Mouse (Mus musculus) cerebellum, postnatal 10 days (tissue): ENCODE measurements around the gene Ica1l.
A peak's percentile ranks its signal among the peaks of the same experiment; 100 is the strongest.
"Not testable (repeated sequence)": the region's sequence is repeated elsewhere in the genome, so short reads cannot be mapped to it uniquely, and the experiment has no call there.

Experiments
- DNase-seq, 2 experiments: peaks; one replicate each; pipeline ENCODE4 v3.0.0; 2021; ENCODE audit warnings: mixed read lengths in 2 of 2

Ica1l gene

GRCm38 (mm10) chr1:60042796-60043469 is at the start of gene Ica1l:
Gene Ica1l, minus strand, starts transcription at chr1:60043184.
- DNase-seq, result peak; percentile 86 to 89

GRCm38 (mm10) chr1:60076411-60076810 is 33.4 kb upstream of the Ica1l start:
- no peak for DNase-seq

GRCm38 (mm10) chr1:60075590-60075989 is 32.6 kb upstream of the Ica1l start:
- no peak for DNase-seq

- DNase-seq, result no peak
Measured at GRCm38 (mm10) chr1:60074935-60075334, 32.0 kb upstream of the Ica1l start.

GRCm38 (mm10) chr1:60070725-60071124 is 27.7 kb upstream of the Ica1l start:
- DNase-seq, result not testable (repeated sequence)

GRCm38 (mm10) chr1:60056310-60056709 is 13.3 kb upstream of the Ica1l start:
- DNase-seq, result no peak

- no peak for DNase-seq
Measured at GRCm38 (mm10) chr1:60054659-60055058, 11.7 kb upstream of the Ica1l start.

GRCm38 (mm10) chr1:60047481-60047880 is 4.5 kb upstream of the Ica1l start:
- DNase-seq, result not testable (repeated sequence)

- no peak for DNase-seq
Measured at GRCm38 (mm10) chr1:60044595-60044994, 1.6 kb upstream of the Ica1l start.

GRCm38 (mm10) chr1:60042398-60042795 is 587 bp downstream of the Ica1l start:
- DNase-seq, result peak; percentile 64 to 69

GRCm38 (mm10) chr1:60035044-60035443 is 7.9 kb downstream of the Ica1l start:
- no peak for DNase-seq

GRCm38 (mm10) chr1:60017031-60017469 is 25.9 kb downstream of the Ica1l start:
- no peak for DNase-seq

GRCm38 (mm10) chr1:60016136-60016611 is 26.8 kb downstream of the Ica1l start:
- DNase-seq, result no peak

- DNase-seq, result no peak
Measured at GRCm38 (mm10) chr1:60015511-60015910, 27.5 kb downstream of the Ica1l start.

GRCm38 (mm10) chr1:60013779-60014178 is 29.2 kb downstream of the Ica1l start:
- DNase-seq, result no peak

GRCm38 (mm10) chr1:60008743-60009142 is 34.2 kb downstream of the Ica1l start:
- peak; percentile 42 to 59 for DNase-seq

GRCm38 (mm10) chr1:60007337-60007736 is 35.6 kb downstream of the Ica1l start:
- DNase-seq, result no peak

- peak in 1 of 2 experiments; percentile 15 for DNase-seq
Measured at GRCm38 (mm10) chr1:60000319-60000718, 42.7 kb downstream of the Ica1l start.

- no peak for DNase-seq
Measured at GRCm38 (mm10) chr1:59997352-59997751, 45.6 kb downstream of the Ica1l start.

- DNase-seq, result no peak
Measured at GRCm38 (mm10) chr1:59995646-59996045, 47.3 kb downstream of the Ica1l start.

GRCm38 (mm10) chr1:59987399-59988040 is 55.5 kb downstream of the Ica1l start:
- DNase-seq, result peak; percentile 23 to 50

- DNase-seq, result no peak
Measured at GRCm38 (mm10) chr1:59986626-59987025, 56.4 kb downstream of the Ica1l start.

GRCm38 (mm10) chr1:59967291-59967690 is 75.7 kb downstream of the Ica1l start:
- peak; percentile 58 to 65 for DNase-seq

- DNase-seq, result no peak
Measured at GRCm38 (mm10) chr1:59966171-59966785, 76.7 kb downstream of the Ica1l start.
